Mouse (Mus musculus): ENCODE measurements at regions not wholly inside any gene's neighbourhood (a gene's known extent, or its start where the extent isn't known, plus 50 kb on each side); places are given as distances from the start of the nearest gene placed in this dataset.

GRCm38 (mm10) chr8:8488191-8488694 lies 172.8 kb downstream of the Efnb2 start:
- no peak for TF ChIP-seq CTCF (IDR thresholded peaks at IDR 0.05; ENCODE audit: borderline replicate concordance, extremely low read depth, insufficient read depth, insufficient read length)
- TF ChIP-seq POLR2A (IDR thresholded peaks at IDR 0.05; ENCODE audit: borderline replicate concordance, extremely low read depth, insufficient read depth, insufficient read length, poor library complexity, severe bottlenecking), result no peak
